Mouse (Mus musculus): ENCODE measurements around the gene Rtkn.

DNA sequence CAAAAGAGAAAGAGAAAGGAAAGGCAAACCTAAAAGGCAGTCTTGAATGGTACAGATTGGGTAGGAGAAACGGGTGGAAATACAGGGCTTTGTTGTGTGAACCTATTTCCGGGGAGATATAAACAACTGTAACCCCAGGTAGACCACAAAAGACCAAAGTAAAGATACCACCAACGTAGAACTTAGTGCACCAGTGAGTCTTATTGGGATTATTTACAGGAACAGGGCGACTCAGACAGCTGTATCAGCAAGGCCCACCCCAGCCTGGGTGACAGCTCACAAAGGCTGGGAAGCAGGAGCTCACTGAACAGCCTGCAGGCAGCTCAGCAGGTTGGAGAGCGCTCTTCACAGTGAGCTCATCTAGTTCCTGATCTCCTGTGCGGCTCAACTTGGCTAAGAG, 39.3 kb upstream of the Rtkn start:
- TF ChIP-seq EP300 (IDR thresholded peaks at IDR 0.05; ENCODE audit: low read depth) (no peak), CTCF (IDR thresholded peaks at IDR 0.05; ENCODE audit: low read depth) (no peak)

All from liver, embryonic 14.5 days (tissue).